In the genomic region with DNA sequence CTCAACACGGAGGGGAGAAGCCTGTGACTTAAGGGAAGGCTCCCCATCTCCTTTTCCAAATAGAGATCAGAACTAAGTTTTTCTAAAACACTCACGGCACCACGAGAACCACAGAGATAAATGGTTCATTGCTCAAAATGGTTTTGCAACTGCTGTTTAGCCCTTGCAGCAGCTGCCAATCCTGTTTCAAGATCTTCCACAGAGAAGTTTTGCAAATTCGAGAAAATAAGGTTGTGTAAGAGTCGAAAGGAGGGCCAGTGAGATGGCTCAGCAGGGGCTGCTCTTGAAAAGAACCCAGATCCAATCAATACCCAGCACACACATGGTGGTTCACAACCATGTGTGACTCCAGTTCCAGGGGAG, we compare ENCODE assay signal across 18 mouse cellular contexts. TPM values are rescaled to one million over a fixed set of nuclear protein-coding genes. Genes with fewer than 3 reads are reported as not detected.
DNase-seq lines count a peak whose midpoint lies in the region; ATAC-seq and TF ChIP-seq lines count a peak whose summit lies in the region.
"Had no signal": no experiment of that assay in that cellular context is flagged by ENCODE, and none has a peak within 500 bp of the region (broad histone marks: within the 10 kb centered on the region; RNA-seq: fewer than 3 reads in every experiment).

No protein-coding gene starts in this region.

- no peak overlapping the region for H3K4me3 ChIP-seq in heart, embryonic 12.5 days
- H3K4me3 ChIP-seq in heart, embryonic 11.5 days (ENCODE audit: low read depth, low read length) = no peak overlapping the region
- no peak overlapping the region for H3K4me3 ChIP-seq in bone marrow macrophage, adult 2 months (ENCODE audit: insufficient read depth, low read length)
- H3K4me3 ChIP-seq in hindbrain, embryonic 16.5 days (ENCODE audit: low read length) = no peak overlapping the region
- H3K4me3 ChIP-seq: embryonic facial prominence, embryonic 13.5 days; forebrain, embryonic 15.5 days; hindbrain, embryonic 12.5 days had no signal

- peak; percentile 24 for DNase-seq in lung, postnatal 36 days
- no peak for DNase-seq in lung, postnatal 14 days
- DNase-seq in urinary bladder, adult 2 months (ENCODE audit: low spot score) = no peak
- DNase-seq: cerebellum, adult 9-10 months; gastrocnemius, postnatal 36 days; kidney, adult 2 months; kidney, postnatal 14 days; left cerebral cortex, postnatal 4 days had no signal

- no peak overlapping the region for H3K27ac ChIP-seq in heart, embryonic 12.5 days (ENCODE audit: poor library complexity, severe bottlenecking)
- no peak overlapping the region for H3K27ac ChIP-seq in heart, embryonic 11.5 days (ENCODE audit: low read depth, low read length)
- H3K27ac ChIP-seq in bone marrow macrophage, adult 2 months (ENCODE audit: insufficient read depth, low read depth, low read length) = peak overlapping the region; percentile 35
- H3K27ac ChIP-seq in hindbrain, embryonic 16.5 days (ENCODE audit: low read depth, low read length) = no peak overlapping the region
- H3K27ac ChIP-seq: embryonic facial prominence, embryonic 13.5 days; forebrain, embryonic 15.5 days; hindbrain, embryonic 12.5 days had no signal

- H3K27me3 ChIP-seq in heart, embryonic 12.5 days (replicated peaks) = no peaks in the 10 kb centered on the region
- no peaks in the 10 kb centered on the region for H3K27me3 ChIP-seq in heart, embryonic 11.5 days (ENCODE audit: control insufficient read depth, insufficient read depth, low read length)
- no peaks in the 10 kb centered on the region for H3K27me3 ChIP-seq in hindbrain, embryonic 16.5 days (replicated peaks; ENCODE audit: control insufficient read depth, insufficient read depth, low read length)
- H3K27me3 ChIP-seq: embryonic facial prominence, embryonic 13.5 days; forebrain, embryonic 15.5 days; hindbrain, embryonic 12.5 days had no signal

- TF ChIP-seq POLR2A in bone marrow macrophage, adult 2 months (IDR thresholded peaks at IDR 0.05; ENCODE audit: borderline replicate concordance, low read depth, low read length) = no peak

- no peaks in the 10 kb centered on the region for H3K9me3 ChIP-seq in heart, embryonic 12.5 days (replicated peaks)
- H3K9me3 ChIP-seq in heart, embryonic 11.5 days (replicated peaks; ENCODE audit: control insufficient read depth, low read length) = no peaks in the 10 kb centered on the region
- no peaks in the 10 kb centered on the region for H3K9me3 ChIP-seq in hindbrain, embryonic 16.5 days (ENCODE audit: control insufficient read depth, low read length)
- H3K9me3 ChIP-seq: embryonic facial prominence, embryonic 13.5 days; forebrain, embryonic 15.5 days; hindbrain, embryonic 12.5 days had no signal

- H3K4me2 ChIP-seq in heart, embryonic 12.5 days = no peak overlapping the region
- H3K4me2 ChIP-seq in heart, embryonic 11.5 days = no peak overlapping the region
- no peak overlapping the region for H3K4me2 ChIP-seq in hindbrain, embryonic 16.5 days (ENCODE audit: low read length)
- H3K4me2 ChIP-seq: embryonic facial prominence, embryonic 13.5 days; forebrain, embryonic 15.5 days; hindbrain, embryonic 12.5 days; midbrain, embryonic 11.5 days had no signal

- H3K36me3 ChIP-seq in heart, embryonic 12.5 days = peaks cover 70% of the 10 kb centered on the region
- H3K36me3 ChIP-seq in heart, embryonic 11.5 days (ENCODE audit: control insufficient read depth, insufficient read depth, low read length) = 0 out of 2 replicates have a peak, but pooled peaks cover 9% of the 10 kb centered on the region
- no peaks in the 10 kb centered on the region for H3K36me3 ChIP-seq in hindbrain, embryonic 16.5 days (ENCODE audit: control insufficient read depth, insufficient read depth, low read length)
- H3K36me3 ChIP-seq: forebrain, embryonic 15.5 days had no signal

- no peak for TF ChIP-seq CTCF in bone marrow macrophage, adult 2 months (IDR thresholded peaks at IDR 0.05; ENCODE audit: low read depth, low read length)

- 74% methylated on average over 5 of the region's 5 CpGs for WGBS in heart, embryonic 12.5 days
- WGBS in heart, embryonic 11.5 days (ENCODE audit: insufficient replicate concordance) = 77% methylated on average over 5 of the region's 5 CpGs
- WGBS in hindbrain, embryonic 16.5 days = 84% methylated on average over 5 of the region's 5 CpGs

- H3K9ac ChIP-seq in heart, embryonic 12.5 days = 0 out of 2 replicates have a peak overlapping the region, but pooled peaks have one; percentile 8
- no peak overlapping the region for H3K9ac ChIP-seq in heart, embryonic 11.5 days (ENCODE audit: low read depth, low read length)
- H3K9ac ChIP-seq in hindbrain, embryonic 16.5 days (ENCODE audit: low read depth, low read length) = no peak overlapping the region
- H3K9ac ChIP-seq: embryonic facial prominence, embryonic 13.5 days; forebrain, embryonic 15.5 days; hindbrain, embryonic 12.5 days had no signal

- ATAC-seq in heart, embryonic 12.5 days (ENCODE audit: insufficient number of reproducible peaks, low FRiP score) = no peak
- ATAC-seq in heart, embryonic 11.5 days (replicated peaks; ENCODE audit: insufficient number of reproducible peaks, low FRiP score, low TSS enrichment) = no peak
- peak; percentile 60 for ATAC-seq in megakaryocyte progenitor cell, adult 5-6 weeks (replicated peaks; ENCODE audit: poor library complexity)
- no peak for ATAC-seq in hindbrain, embryonic 16.5 days
- ATAC-seq: forebrain, embryonic 15.5 days; inflammation-experienced regulatory T-cells, adult 6 months had no signal

- H3K4me1 ChIP-seq in heart, embryonic 12.5 days (replicated peaks) = peaks cover 4% of the 10 kb centered on the region
- peaks cover 5% of the 10 kb centered on the region; the same call in 1 of the 2 replicates for H3K4me1 ChIP-seq in heart, embryonic 11.5 days (ENCODE audit: control insufficient read depth, insufficient read depth, low read length)
- peaks cover 14% of the 10 kb centered on the region for H3K4me1 ChIP-seq in bone marrow macrophage, adult 2 months (ENCODE audit: control insufficient read depth, insufficient read depth, low read length)
- H3K4me1 ChIP-seq in hindbrain, embryonic 16.5 days (ENCODE audit: control insufficient read depth, insufficient read depth, low read depth, low read length) = no peaks in the 10 kb centered on the region
- H3K4me1 ChIP-seq: embryonic facial prominence, embryonic 13.5 days; forebrain, embryonic 15.5 days; hindbrain, embryonic 12.5 days had no signal

RNA-seq across cellular contexts. Expression of a gene that starts 32.8 kb away (rescaled TPM):
- polyA plus RNA-seq in heart, embryonic 12.5 days (2016; fragmentation: Nextera tagmentation; extraction: Ambion mirVana) = 35.0 and 35.2 TPM in 2 replicates
- polyA plus RNA-seq in heart, embryonic 11.5 days (2014; fragmentation: Nextera tagmentation; extraction: Ambion mirVana) = 44.3 and 49.5 TPM in 2 replicates
- 21.9 and 24.9 TPM in 2 replicates for polyA plus RNA-seq in bone marrow macrophage, adult 2 months (2012; ENCODE audit: insufficient read depth, insufficient read length, missing spikeins)
- total RNA-seq in megakaryocyte progenitor cell, adult 5-6 weeks (2015) = 40.9 and 44.3 TPM in 2 replicates
- 39.7 and 54.4 TPM in 2 replicates for total RNA-seq in megakaryocyte progenitor cell, adult 5-6 weeks (2017)
- 7.1 and 7.5 TPM in 2 replicates for polyA plus RNA-seq in urinary bladder, adult 2 months (2012; rRNA removed)
- 3.4 and 4.4 TPM in 2 replicates for polyA plus RNA-seq in hindbrain, embryonic 16.5 days (2015; fragmentation: Nextera tagmentation; extraction: Ambion mirVana)

RNA-seq across cellular contexts. Expression of a gene that starts 36.3 kb away (rescaled TPM):
- polyA plus RNA-seq in heart, embryonic 12.5 days (2016; fragmentation: Nextera tagmentation; extraction: Ambion mirVana) = 106 and 112 TPM in 2 replicates
- polyA plus RNA-seq in heart, embryonic 11.5 days (2014; fragmentation: Nextera tagmentation; extraction: Ambion mirVana) = 111 and 122 TPM in 2 replicates
- 34.8 and 43.4 TPM in 2 replicates for polyA plus RNA-seq in bone marrow macrophage, adult 2 months (2012; ENCODE audit: insufficient read depth, insufficient read length, missing spikeins)
- 87.5 and 108 TPM in 2 replicates for total RNA-seq in megakaryocyte progenitor cell, adult 5-6 weeks (2015)
- total RNA-seq in megakaryocyte progenitor cell, adult 5-6 weeks (2017) = 42.6 and 48.6 TPM in 2 replicates
- polyA plus RNA-seq in urinary bladder, adult 2 months (2012; rRNA removed) = 28.1 and 33.5 TPM in 2 replicates
- 124 and 141 TPM in 2 replicates for polyA plus RNA-seq in hindbrain, embryonic 16.5 days (2015; fragmentation: Nextera tagmentation; extraction: Ambion mirVana)
